Mouse (Mus musculus) E14TG2a.4 (cell line): ENCODE measurements at regions not wholly inside any gene's neighbourhood (a gene's known extent, or its start where the extent isn't known, plus 50 kb on each side); places are given as distances from the start of the nearest gene placed in this dataset.

Experiments used
- H3K27me3 ChIP-seq: 2 replicates; pipeline ENCODE4 v1.6.1; 2014; ENCODE audit warnings: low read length, control low read depth; ENCODE audit not compliant: insufficient read depth
- H3K36me3 ChIP-seq: 2 replicates; pipeline ENCODE4 v1.6.1; 2014; ENCODE audit warnings: low read length, control low read depth; ENCODE audit not compliant: insufficient read depth
- H3K4me1 ChIP-seq: replicated peaks from 2 replicates; pipeline ENCODE4 v1.6.1; 2014; ENCODE audit warnings: low read depth, low read length, control low read depth
- H3K4me3 ChIP-seq: replicated peaks from 2 replicates; pipeline ENCODE4 v1.5.1; 2014; ENCODE audit warnings: mild to moderate bottlenecking, low read length
- H3K9me3 ChIP-seq: 2 replicates; pipeline ENCODE4 v1.6.1; 2014; ENCODE audit warnings: low read length, control low read depth
- CTCF ChIP-seq: conservative IDR thresholded peaks from 2 replicates; pipeline ENCODE4 v1.5.1; 2014; ENCODE audit warnings: low read length
- NANOG ChIP-seq: IDR thresholded peaks from 2 replicates; pipeline ENCODE4 v1.6.1; 2014; ENCODE audit warnings: borderline replicate concordance, low read length, mixed read lengths
- POU5F1 ChIP-seq: IDR thresholded peaks from 2 replicates; pipeline ENCODE4 v1.6.1; 2014; ENCODE audit warnings: low read length, borderline replicate concordance

GRCm38 (mm10) chr2:133666331-133667054 is 114.5 kb downstream of the Bmp2 start:
- Histone ChIP-seq H3K9me3 (no peaks in the 10 kb centered on the region), H3K4me1 (no peaks in the 10 kb centered on the region), H3K4me3 (no peak overlapping the region), H3K27me3 (no peaks in the 10 kb centered on the region), H3K36me3 (no peaks in the 10 kb centered on the region)
- TF ChIP-seq POU5F1 (no peak), NANOG (no peak), CTCF (no peak)

GRCm38 (mm10) chr2:133667055-133667395 is 115.1 kb downstream of the Bmp2 start:
- H3K27me3 ChIP-seq: no peaks in the 10 kb centered on the region
- H3K9me3 ChIP-seq: no peaks in the 10 kb centered on the region
- H3K36me3 ChIP-seq: no peaks in the 10 kb centered on the region
- no peak overlapping the region for H3K4me3 ChIP-seq
- TF ChIP-seq POU5F1: no peak
- TF ChIP-seq CTCF: no peak
- no peak for TF ChIP-seq NANOG
- H3K4me1 ChIP-seq: no peaks in the 10 kb centered on the region

- H3K4me1 ChIP-seq: no peaks in the 10 kb centered on the region
- no peak overlapping the region for H3K4me3 ChIP-seq
- TF ChIP-seq CTCF (no peak), POU5F1 (no peak), NANOG (no peak)
- no peaks in the 10 kb centered on the region for H3K27me3 ChIP-seq
- no peaks in the 10 kb centered on the region for H3K9me3 ChIP-seq
- H3K36me3 ChIP-seq: no peaks in the 10 kb centered on the region
Measured at GRCm38 (mm10) chr2:133669821-133670220, 117.9 kb downstream of the Bmp2 start.

GRCm38 (mm10) chr2:133671528-133671927 is 119.6 kb downstream of the Bmp2 start:
- Histone ChIP-seq H3K36me3 (no peaks in the 10 kb centered on the region), H3K9me3 (no peaks in the 10 kb centered on the region), H3K27me3 (no peaks in the 10 kb centered on the region), H3K4me1 (no peaks in the 10 kb centered on the region), H3K4me3 (no peak overlapping the region)
- TF ChIP-seq CTCF (no peak), NANOG (no peak), POU5F1 (no peak)

- Histone ChIP-seq H3K4me3 (no peak overlapping the region), H3K36me3 (no peaks in the 10 kb centered on the region), H3K27me3 (no peaks in the 10 kb centered on the region), H3K9me3 (no peaks in the 10 kb centered on the region), H3K4me1 (no peaks in the 10 kb centered on the region)
- no peak for TF ChIP-seq CTCF
- TF ChIP-seq POU5F1: no peak
- TF ChIP-seq NANOG: no peak
Measured at GRCm38 (mm10) chr2:133684367-133684766, 132.4 kb downstream of the Bmp2 start.

- Histone ChIP-seq H3K9me3 (no peaks in the 10 kb centered on the region), H3K4me1 (no peaks in the 10 kb centered on the region)
Measured at GRCm38 (mm10) chr2:133688121-133688787, 136.3 kb downstream of the Bmp2 start.

GRCm38 (mm10) chr2:133688788-133689155 is 136.8 kb downstream of the Bmp2 start:
- Histone ChIP-seq H3K27me3 (no peaks in the 10 kb centered on the region), H3K9me3 (no peaks in the 10 kb centered on the region), H3K4me3 (no peak overlapping the region), H3K36me3 (no peaks in the 10 kb centered on the region), H3K4me1 (no peaks in the 10 kb centered on the region)
- no peak for TF ChIP-seq POU5F1
- no peak for TF ChIP-seq CTCF
- TF ChIP-seq NANOG: no peak

More at GRCm38 (mm10) chr2:133688121-133688787, 136.3 kb downstream of the Bmp2 start:
- Histone ChIP-seq H3K27me3 (no peaks in the 10 kb centered on the region), H3K36me3 (no peaks in the 10 kb centered on the region), H3K4me3 (no peak overlapping the region)
- TF ChIP-seq POU5F1: no peak
- no peak for TF ChIP-seq NANOG
- no peak for TF ChIP-seq CTCF

- no peaks in the 10 kb centered on the region for H3K27me3 ChIP-seq
- no peaks in the 10 kb centered on the region for H3K4me1 ChIP-seq
- no peak overlapping the region for H3K4me3 ChIP-seq
- no peaks in the 10 kb centered on the region for H3K9me3 ChIP-seq
- H3K36me3 ChIP-seq: no peaks in the 10 kb centered on the region
- TF ChIP-seq CTCF (no peak), NANOG (no peak), POU5F1 (no peak)
Measured at GRCm38 (mm10) chr2:133708735-133709584, 157.0 kb downstream of the Bmp2 start.
